Mouse (Mus musculus) 3134 (cell line): ENCODE measurements at regions not wholly inside any gene's neighbourhood (a gene's known extent, or its start where the extent isn't known, plus 50 kb on each side); places are given as distances from the start of the nearest gene placed in this dataset.

Experiments used
- DNase-seq: peaks from one replicate; pipeline ENCODE4 v3.0.0-alpha.2; 2011; ENCODE audit warnings: low spot score; ENCODE audit not compliant: insufficient read length; ENCODE audit errors: extremely low read depth

DNA sequence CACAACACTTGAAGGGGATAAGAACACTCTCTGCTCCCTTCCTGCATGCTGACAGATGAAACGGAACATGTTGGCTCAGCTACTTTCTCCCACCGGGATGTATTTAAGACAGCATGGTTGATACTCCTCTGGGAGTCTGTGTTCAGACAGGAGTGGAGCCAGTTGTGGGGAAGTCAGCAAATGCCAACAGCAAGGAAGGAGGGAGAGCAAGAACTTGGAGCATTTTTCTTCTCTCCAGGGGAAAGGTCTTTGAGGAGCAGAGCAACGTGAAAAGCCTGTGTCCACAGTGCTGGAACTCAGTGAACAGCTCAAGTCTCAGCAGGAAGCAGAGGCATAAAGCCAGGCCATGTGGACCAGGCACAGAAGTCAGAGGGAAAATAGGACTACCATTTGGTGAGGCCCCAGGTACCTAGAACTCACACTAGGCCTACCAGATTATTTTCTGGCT is 188.8 kb upstream of the Dmac1 start:
- DNase-seq: no peak

- DNase-seq: no peak
Observed at GRCm38 (mm10) chr4:75463579-75463978, 185.5 kb upstream of the Dmac1 start.

- no peak for DNase-seq
Observed at GRCm38 (mm10) chr4:75449478-75449877, 171.4 kb upstream of the Dmac1 start.

- no peak for DNase-seq
Observed at GRCm38 (mm10) chr4:75423296-75423695, 145.2 kb upstream of the Dmac1 start.

GRCm38 (mm10) chr4:75400754-75401153 is 122.6 kb upstream of the Dmac1 start:
- DNase-seq: peak; percentile 19

DNA sequence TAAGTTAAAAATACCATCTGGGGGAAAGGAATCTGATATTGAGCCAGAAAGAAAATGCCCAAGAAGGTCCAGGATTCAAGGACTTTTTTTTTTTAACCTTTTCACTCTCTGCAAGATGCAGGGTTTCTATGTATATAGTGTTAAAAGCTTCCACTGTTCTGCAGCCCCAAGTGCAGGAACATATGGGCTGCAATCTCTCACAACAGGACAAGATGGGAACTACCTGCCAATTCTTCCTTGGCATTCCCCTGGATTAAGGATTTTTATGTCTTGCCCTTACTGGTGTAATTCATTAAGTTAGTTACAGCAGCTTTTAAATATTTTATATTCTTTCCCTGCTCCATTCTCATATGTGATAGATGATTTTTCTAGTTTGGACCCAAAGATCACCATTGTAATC is 116.9 kb upstream of the Dmac1 start:
- no peak for DNase-seq

DNA sequence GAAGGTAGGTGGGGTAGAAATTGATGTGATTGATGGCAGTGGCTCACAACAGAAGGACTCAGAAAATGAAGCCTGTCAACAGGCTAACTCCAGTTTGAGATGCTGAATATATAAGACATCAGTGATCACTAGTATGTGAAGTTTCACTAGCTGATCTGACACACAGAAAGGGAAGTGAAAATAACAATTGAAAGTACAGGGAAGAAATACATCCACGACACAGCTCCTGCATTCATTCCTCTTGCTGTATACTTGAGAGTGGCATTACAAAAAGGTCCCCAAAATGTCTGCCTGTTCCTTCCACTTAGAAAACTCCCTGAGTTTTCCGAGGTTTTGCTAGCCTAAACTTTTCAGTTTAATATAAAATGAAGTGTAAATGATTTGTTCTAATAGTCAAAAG is 116.2 kb upstream of the Dmac1 start:
- no peak for DNase-seq

DNA sequence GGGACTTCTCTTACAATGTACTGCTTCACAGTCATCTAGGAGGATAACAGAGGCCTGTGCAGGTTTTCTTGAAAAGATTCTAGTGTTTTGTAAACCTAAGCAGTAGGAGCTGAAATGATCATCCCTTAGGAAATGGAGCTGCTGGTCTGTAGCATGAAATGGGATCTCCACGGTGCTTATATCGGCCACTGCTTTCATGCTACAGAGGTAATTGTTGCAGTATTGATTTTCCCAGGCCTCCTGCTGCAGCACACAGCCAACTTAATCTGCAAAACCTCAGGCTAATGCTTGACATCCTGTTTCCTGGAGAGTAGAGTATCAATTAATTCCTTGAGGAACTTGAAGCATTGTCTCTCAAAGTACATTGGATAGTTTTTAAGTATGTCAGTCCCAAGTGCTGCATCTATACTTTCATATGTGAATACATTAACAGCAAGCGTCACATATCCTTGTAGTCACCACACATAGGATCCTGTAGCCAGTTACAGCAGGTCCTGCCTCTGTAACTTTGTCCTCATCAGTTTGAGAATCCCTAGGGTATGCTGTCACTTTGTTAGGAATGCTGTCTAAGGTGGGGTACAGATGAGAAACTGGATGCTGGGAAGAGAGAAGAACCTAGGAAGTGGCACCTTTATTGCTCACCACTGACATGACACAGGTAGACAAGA is 108.3 kb upstream of the Dmac1 start:
- no peak for DNase-seq

DNA sequence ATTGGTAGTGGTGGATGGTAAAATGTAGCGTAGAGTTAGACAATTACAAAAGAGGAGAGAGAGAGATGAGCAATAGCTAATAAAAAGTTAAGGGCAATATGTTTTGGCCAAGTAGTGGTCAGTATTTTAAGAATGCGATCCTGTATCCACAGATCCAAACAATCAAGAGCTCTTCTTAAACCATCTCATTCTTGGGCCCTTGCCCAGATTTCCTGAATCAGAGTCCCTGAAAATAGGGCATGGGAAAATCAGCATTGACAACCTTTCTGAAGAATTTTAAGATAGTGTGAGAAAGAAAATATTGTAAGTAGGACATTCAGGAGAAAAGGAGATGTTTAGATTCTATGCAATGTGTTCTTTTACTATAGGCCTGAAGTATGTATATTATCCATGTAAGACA is 81.4 kb upstream of the Dmac1 start:
- no peak for DNase-seq

- DNase-seq: no peak
Observed at GRCm38 (mm10) chr4:75355621-75356020, 77.5 kb upstream of the Dmac1 start.

DNA sequence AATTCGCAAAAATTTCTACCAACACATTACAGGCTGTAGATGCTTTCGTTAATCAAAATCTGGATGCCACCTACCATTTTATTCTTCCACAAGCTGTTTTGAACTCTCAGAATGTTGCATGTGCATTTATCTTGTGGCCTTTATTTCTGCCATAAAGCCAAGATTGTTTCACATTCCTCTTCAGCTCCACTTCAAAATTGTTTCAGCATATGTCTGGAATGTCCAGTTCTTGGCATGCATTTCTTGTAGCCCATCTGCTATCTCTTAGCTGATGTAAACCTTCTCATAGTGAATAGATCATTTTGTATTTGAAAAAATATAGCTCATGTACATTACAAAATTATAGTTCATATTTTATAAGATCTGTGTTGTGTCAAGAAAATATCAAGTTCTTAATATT is 56.4 kb upstream of the Dmac1 start:
- DNase-seq: no peak

GRCm38 (mm10) chr4:75332791-75333190 is 54.7 kb upstream of the Dmac1 start:
- DNase-seq: no peak

DNA sequence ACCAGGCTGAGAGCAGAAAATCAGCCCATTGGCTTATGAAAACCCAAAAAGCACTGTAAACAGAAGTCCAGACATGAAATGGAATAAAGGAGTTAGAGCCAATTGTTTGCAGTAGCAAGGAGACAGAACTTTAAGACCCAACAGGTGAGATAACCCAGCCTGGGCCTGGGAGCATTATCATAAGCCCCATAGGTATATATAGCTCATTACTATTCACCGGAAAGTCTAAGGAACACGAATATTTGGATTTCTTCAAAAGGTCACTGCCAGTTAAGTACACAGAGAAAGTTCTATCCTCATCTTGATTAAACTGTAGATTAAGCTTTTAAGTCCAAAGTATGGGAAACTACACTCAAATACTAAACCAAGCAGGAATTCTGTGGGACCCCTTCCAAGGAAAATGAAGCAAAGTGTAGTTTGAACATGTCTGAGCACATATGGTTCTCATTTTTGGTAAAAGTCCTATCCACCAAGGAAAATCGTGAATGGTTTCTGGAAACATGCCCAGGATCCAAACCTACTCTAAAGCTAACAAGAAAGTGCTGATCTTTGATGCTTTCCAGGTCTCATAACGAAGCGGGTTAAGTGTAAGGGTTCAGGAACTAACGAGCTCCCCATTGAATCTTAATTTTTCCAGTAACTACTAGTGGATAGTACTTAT is 51.5 kb upstream of the Dmac1 start:
- no peak for DNase-seq
